Mouse (Mus musculus) kidney, postnatal 4 days (tissue): ENCODE results near the gene Ppp1r32.

Experiments used
- DNase-seq, 2 experiments: peaks; one replicate each; pipeline ENCODE4 v3.0.0; 2021; ENCODE audit warnings: mixed read lengths in 2 of 2

The Ppp1r32 gene

DNA sequence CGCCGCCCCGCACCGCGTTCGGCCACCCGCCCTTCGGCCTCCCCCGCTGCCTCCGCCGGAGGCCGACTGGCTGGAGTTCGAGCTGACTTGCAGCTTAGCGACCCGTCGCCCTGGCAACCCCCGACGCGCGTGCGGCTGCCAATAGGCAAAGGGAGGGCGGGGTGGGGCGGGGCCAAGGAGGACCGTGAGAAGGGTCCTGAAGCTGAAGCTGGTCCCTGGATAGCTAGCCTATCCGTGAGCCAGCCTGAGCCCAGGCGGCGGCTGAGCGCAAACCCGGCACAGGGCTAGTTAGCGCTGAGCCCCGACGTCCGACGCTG, 25.3 kb downstream of the Ppp1r32 start:
- peak; percentile 85 to 91 for DNase-seq

DNA sequence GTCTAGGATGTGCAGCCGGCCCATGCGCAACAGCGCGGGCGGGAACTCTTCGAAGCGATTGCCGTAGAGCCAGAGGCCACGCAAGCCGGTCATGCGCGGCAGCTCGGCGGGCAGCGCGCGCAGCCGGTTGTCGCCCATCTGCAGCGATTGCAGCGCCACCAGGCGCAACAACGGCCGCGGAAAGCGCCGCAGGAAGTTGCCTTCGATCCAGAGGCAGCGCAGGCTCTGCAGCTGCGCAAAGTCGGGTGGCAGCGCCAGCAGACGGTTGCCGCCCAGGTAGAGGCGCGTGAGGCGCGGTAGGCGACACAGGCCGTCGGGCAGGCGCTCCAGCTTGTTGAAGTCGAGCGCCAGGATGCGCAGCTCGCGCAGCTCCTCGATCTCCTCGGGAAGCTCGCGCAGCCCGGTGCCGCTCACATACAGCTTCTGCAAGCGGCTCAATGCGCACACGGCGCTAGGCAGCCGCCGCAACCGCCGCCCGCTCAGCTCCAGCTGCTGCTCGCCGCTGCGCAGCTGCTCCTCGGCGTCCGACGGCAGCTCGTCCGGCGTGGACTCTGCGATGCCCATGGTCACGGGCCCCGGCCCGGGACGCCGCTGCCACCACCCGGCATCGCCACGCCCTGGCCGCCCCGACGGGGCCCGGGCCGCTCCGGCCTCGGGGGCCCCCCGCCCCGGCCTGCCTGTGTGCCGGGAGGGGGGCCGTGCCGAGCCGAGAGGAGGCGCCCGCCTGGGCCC, 25.8 kb downstream of the Ppp1r32 start, which contains the start of gene Lrrc10b:
TSS of gene Lrrc10b (minus strand) at position 722 of the 732 bp plus-strand sequence.
- peak; percentile 79 to 88 for DNase-seq

DNA sequence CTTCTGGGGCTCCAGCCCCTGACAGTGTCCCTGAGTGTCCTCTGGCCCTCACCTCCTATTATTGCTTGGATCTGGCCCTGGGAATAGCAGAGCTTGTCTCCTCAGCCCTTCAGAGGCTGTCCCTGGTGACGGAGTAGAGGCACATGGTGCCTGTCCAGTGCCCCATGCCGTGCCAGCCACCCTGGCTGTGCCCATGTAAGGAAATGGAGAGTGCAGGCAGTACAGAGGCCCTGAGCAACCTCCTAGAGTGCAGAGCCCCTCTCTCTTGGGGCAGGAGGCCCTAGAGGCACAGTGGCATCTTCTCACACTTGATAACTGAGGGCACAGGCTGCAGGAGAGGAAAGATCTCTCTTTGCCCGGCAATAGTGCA, 27.3 kb downstream of the Ppp1r32 start:
- DNase-seq: no peak

DNA sequence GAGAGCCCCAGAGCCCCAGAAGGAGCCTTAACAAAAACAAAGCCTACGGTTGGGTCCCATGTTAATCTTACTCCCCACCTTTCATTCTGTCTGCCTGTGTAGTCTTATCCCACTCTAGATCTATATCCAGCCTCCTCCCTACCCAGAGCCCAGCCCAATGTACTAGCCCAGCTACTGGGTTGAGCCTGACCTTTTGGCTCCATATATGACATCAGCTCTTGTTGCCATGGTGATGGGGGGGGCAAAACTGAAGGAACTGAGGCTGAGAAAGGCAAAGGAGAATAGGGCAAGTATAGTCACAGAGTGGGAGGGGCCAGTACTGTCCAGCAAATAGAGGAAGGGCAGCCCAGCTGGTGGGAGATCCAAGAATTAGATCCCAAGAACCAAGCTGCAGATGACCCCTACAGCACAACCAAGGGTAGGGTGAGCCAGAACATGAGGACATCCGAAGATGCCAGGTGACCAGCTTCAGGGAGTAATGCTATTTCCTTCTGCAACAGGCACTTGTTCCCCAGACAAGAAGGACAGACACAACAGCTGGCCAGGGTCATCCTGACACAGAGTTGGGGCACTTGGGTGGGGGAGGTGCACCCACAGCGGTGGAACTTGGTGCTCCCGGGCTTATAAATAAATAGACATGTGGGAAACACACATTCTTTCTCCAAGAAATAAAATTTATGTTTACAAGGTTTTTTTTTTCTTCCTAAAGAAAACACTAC, 27.9 kb downstream of the Ppp1r32 start:
- DNase-seq: peak in 1 of 2 experiments; percentile 36

DNA sequence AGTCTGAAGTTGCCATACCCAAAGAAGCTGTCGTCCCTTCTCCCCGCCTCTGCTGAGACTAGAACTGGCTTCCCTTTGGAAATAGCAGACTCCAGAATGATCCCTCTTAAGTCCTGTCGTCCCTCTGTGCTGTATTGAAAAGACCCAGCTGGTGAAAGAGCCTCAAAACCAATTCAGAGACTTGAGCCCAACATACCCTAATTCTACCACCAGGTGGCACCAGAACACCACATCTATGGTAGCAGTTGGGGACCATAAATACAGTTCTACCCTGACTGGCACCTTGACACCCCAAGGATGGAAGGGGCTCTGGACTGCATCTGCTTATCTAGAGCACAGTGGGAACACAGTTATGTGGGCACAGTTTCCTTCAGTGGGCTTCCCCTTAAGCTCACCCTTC, 33.0 kb downstream of the Ppp1r32 start:
- peak; percentile 82 to 86 for DNase-seq

DNA sequence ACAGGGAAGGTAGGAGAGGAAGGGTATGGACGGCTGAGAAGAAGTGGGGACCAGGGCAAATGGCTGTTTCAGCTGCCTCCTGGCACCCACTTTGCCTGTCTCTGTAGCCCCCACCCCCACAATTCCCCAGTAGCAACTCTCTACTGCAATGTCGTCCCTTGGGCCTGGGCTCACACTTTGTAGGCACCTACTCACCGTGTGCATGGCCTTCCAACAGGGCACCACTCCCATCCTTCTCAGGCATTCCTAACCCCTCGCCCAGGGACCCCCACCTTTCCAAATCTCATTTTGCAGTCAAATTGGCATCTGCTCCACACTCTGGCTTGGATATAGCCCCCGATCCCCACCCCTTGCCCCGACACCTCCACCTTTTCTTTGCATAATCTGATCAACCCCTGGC, 33.5 kb downstream of the Ppp1r32 start:
- no peak for DNase-seq

DNA sequence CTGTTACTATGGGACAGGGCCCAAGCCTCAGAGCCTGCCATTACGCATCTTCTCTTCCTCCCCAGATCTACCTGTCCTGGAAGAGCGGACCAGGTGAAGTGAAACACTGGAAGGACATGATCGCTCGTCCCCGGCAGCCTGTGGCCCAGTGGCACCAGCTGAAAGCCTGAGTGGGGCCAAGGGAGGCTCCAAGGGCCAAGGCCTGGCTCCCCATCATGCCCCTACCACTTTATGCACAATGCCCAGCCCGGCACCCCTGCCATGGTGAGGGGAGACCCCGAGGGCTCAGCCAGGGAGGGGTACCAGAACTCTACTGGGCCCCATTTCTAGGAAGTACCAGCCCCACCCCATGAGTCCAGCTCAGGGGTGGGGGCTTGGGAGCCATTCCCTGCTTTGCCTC, 34.5 kb downstream of the Ppp1r32 start:
- DNase-seq: no peak

DNA sequence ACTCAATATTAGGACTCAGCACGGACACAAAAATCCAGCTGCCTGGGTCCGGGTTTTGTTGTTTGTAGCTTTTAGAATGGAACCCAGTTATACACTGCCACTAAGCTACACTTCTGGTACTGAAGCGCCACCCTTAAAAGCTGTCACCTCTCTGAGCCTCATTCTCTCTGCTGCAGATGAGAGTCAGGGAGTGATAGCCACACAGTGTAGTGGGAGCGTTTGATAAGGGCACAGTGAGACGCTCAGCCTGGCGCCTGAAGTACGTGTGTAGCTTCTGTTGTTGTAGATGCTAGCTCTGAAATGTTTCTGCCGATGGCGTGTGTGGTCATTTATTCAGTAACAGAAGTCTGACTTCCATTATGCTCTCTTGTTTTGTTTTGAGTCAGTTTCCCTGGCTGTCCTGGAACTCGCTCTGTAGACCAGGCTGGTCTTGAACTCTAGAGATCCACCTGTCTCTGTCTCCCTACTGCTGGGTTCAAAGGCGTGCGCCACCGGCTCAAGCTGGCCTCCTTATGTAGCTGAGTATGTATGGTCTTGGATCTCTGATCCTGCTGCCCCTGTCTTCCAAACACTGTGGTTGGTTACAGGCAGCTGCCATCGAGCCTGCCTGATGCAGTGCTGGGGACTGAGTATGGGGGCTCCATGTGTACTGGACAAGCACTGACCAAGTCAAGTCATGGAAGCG, 37.9 kb downstream of the Ppp1r32 start:
- no peak for DNase-seq

DNA sequence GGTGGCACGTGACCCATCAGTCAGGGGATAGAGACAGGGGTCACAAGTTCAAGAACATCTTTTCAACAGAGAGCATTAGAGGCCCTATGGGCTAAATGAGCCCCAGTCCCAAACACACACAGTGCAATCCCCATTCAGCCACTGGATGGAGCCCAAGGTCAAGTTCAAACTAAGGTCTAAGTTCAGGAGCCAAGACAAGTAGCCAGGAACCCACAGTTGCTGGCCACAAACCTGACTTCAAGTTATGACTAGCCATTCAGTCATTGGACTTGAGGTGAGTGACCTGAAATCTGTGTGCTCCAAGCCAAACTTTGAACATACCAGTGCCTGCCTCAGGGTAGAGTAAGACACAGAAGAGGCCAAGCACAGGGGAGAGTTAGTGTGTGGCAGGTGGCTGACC, 45.2 kb downstream of the Ppp1r32 start:
- no peak for DNase-seq

DNA sequence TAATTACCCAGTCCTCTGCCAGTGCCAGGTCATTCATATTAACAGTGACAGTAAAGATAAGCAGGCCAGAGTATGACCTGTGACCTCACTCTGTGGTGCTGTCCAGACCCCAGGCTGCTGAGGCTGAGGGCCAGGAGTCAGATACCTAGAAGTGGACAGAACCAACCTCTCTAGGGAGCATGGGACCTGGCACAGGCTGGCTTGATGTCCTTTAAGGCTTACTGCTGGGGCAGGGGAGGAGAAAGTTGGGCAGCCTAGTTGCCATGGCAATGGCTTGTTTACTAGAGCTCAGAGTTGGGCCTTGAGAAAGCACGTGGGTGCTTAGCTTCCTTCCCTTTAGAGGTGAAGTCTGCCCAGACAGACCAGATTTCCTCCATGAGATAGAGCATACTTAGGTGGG, 46.0 kb downstream of the Ppp1r32 start:
- DNase-seq: no peak

DNA sequence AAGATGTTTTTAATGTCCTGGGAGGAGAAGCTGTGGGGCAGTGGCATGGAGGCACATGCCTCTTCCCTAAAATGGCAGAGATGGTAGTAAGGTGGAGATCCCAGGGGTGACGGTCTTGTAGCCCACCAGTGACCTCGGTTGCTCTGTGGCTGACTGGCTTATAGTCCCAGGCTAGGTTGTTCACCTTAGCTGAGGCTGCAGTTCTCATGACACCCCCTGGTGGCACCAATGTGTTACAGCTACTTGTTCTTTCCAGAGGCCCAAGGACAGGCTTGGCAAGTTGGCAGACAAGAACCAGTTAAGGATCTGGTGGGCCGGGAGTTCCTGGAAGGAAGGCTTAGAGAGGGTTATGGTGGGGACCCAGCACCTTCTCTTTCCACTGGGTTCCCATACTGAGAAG, 46.8 kb downstream of the Ppp1r32 start:
- peak; percentile 76 to 84 for DNase-seq

DNA sequence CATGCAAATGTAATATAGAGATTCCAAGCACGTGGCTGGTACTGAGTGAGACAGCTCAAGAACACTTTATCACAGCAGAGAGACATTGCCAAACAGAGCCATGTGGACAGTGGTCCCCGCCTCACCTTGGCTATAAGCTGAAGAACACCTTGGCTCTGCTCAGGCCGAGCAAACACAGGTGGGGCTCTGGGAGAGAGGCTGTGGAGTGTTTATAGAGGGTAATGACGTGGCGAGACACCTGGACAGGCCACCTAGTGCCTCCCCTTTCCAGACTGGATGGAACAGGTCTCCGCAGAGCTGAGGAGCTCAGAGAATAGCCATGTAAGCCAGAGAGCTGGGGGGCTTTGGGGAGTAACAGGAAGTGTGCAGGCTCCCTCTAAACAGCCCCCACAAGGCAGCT, 47.8 kb downstream of the Ppp1r32 start:
- no peak for DNase-seq

DNA sequence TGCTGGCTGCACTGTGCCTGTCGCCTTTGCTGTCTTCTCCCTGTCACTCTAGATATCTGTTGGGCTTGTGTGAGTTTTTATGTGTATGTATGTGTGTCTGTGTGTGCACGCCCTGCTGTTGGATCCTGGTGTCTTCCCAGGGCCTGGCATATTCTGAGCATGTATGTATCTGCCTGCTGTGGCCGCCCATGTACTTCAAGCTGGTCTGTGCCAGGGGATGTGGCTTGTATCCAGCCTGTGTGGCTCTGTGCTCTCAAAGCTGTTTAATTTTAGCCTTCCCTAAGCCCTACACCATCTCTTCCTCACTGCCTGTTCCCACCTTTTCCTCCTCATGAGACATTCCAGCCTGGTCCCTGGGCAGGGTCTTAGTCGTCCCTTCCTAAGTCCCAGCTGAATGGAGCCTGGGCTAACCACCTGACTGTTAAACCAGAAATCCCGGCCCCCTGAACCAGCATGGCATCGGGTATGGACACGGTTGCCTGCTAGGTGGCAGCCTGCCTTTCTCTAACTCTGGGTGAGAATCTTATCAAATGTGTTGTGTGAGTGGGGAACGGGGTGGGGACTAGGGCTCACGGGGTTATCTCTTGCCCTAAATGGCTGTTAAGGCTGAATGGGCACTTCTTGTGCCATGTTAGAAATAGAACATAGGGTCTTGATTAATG, 48.7 kb downstream of the Ppp1r32 start:
- no peak for DNase-seq

DNA sequence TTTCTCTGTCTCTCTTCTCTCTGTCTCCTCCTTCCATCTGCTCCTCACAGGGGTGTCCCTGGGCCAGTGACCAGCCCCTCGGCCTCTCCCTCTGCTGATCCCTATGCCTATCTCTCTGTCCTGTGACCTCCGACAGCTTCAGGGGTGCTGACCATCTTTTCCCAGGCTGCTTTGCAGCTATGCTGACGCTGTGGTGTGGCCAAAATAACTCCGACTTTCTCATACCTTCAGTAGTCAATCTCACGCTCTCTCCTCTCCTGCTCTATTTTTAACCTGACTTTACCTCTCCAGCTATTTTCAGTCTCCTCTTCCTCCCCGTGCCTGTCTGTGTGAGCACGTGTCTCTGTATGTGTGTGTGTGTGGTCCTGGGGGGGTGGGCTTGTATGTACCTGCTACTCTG, 49.5 kb downstream of the Ppp1r32 start:
- no peak for DNase-seq

DNA sequence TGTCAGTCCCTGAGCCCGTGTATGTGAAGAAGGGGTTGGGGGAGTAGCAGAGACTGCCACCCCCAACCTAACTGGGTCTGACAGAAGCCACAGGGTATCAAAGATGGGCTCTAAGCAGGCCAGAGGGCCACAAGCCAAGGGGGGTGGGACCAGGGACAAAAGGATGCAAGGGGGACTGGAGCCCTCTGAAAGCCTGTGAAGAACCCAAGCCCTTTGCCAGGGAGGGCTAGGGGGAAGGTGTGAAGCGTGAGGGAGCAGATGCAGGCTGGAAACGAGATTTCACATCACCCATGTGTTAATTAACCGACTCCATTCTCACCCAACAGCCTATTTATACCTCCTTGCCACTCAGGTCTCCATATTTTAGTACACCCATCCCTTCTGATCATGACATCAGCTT, 50.9 kb downstream of the Ppp1r32 start:
- DNase-seq: no peak

DNA sequence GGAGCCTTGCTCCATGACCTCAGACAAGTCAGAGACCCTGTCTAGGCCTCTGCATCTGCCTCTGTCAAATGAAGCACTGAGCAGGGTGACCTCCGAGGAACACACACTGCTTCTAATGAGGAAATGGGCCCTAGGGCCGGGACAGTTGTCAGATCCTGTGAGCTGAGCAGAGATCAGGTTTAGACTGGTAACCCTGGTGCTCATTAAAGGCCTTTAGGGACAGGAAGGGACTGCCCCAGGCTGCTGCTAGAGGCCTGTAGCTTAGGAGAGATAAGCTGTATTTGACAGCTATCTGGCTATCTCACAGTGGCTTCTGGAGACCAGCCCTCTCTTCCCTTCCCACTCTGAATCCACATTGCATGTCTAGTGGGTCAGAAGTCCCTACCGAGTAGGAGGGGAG, 51.3 kb downstream of the Ppp1r32 start:
- no peak for DNase-seq

DNA sequence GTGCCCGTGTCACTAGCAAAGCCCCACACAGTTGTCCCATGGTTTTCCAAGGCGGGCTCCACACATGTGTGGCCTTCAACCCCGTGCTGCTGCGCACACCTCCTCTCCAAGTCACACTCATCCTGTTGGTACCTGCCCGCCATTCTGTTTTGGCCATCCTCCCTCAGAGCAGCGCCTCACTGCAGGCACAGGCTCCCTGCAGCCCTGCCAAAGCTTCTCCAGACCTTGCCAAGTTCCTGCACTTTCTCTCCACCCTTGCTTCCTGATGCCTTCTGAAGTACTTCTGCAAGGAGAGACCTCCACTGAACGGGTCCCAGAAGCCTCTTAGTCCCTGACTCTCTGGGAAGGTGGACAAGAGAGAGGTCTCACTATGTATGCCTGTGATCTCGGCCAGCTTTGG, 53.4 kb downstream of the Ppp1r32 start:
- no peak for DNase-seq

DNA sequence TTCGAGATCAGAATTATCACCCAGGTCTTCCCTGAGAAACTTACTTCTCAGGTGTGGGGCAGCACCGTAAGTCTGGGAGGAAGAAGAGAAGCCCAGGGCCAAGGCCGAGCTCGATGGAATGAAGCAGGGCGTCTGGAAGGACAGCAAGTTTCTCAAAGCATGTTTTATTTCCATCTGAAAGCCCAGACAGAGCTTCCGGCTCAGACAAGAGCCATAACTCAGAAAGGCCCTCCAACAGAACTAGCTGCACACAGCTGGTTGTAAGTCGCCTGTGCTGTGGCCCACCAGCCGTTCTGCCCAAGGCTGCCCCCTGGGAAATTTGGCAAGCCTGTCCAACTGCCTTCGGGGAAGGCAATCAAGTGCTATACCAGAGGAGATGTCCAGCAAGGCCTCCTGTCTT, 55.3 kb downstream of the Ppp1r32 start:
- peak; percentile 45 to 49 for DNase-seq

DNA sequence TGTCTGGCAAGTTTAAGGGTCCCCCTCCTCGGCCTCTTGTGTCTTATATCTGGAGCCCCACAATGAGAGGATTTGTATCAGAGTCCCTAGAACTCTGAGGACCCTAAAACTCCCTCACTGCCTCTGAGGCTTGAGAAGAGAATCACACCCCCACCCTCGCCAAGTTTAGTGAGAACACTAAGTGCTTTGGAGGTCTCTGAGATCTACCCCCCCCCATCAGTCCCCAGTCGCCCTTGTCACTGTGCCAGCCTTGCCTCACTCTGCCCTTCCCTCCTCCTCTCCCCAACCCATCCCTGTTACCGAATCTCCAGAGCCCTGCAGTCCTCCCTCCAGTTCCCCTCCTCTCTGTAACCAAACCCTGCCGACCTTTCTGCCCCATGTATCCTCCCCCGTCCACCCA, 55.9 kb downstream of the Ppp1r32 start:
- no peak for DNase-seq

DNA sequence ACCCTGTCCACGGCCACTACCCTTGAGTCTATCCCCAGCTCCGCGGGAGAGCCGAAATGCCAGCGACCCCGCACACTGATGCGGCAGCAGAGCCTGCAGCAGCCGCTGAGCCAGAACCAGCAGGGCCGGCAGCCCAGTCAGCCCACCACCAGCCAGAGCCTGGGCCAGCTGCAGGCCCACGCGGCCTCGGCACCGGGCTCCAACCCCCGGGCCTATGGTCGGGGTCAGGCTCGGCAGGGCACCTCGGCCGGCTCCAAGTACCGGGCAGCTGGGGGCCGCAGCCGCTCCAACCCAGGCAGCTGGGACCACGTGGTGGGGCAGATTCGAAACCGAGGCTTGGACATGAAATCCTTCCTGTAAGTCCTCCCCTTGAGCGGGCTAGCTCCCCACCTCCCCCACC, 56.4 kb downstream of the Ppp1r32 start:
- peak; percentile 31 to 37 for DNase-seq

DNA sequence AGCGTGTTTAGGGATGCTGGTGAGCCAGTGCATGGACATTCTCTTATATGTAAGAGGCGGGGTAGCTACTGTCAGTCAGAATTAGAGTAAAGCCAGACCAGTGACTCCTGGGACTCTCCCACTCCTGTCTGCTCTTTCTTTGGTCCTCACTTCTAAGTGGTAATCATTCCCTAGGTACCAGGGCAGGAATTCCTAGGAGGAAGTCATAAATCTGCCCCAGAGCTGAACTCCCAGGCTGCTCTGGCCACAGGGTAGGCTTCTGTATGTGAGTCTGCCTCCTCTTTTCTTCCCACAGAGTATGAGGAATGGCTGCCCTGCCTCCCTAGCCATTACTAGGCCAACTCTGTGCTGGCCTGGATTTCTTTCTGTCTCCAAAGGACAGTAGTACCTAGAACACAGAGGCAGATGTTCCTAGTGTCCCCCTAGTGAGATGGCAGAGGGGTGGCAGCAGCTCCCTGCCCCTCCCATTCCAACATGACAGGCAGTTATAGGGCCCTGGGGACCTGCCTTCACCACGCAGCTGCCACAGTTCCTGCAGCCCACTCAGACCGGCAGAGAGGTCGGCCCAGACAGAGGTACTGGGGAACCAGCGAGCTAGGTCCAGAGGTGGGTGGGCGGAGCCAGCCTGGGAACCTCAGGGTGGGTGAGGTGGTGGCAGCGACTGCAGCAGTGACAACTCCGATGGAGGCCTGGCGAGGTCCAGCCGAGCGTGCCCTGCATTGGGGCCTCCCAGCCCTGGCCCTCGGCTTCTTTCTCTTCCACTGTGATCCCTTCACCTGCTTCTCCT, 57.1 kb downstream of the Ppp1r32 start:
- DNase-seq: peak; percentile 34 to 53

DNA sequence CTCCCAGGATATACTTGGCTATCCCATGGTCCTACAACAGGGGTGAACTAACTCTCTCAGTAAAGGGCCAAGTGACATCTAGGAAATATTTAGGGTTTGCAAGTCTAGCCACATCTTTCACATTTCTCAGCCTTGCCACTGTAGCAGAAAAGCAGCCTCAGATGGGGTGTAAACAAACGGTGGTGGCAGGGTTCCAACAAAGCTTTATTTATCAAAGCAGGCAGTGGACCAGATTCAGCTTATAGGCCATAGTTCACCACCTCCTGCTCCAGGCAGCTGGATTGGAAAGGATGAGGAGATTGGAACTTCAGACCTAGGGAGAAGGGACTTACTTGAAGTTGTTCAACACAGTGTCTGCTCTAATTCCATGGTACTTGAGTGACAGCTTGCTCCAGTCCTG, 58.0 kb downstream of the Ppp1r32 start:
- DNase-seq: peak; percentile 55 to 58
